Mouse (Mus musculus) adrenal gland, postnatal 36 days (tissue): ENCODE data around the gene Tmem203. TPM values are rescaled to one million over a fixed set of nuclear protein-coding genes. Genes with fewer than 3 reads are reported as not detected.

Experiments used
- DNase-seq, 2 experiments: peaks; one replicate each; pipeline ENCODE4 v3.0.0; 2021; ENCODE audit warnings: mixed read lengths in 1 of 2
- long read RNA-seq, 2 experiments: library from polyadenylated mRNA; stranded (forward); transcript quantifications; one replicate each; pipeline ENCODE4 v2.0.0; 2021; ENCODE audit warnings: borderline sequencing depth in 2 of 2
- total RNA-seq, 2 experiments: library from RNA; stranded (reverse); gene quantifications; 2 replicates each; pipeline ENCODE4 v1.2.3; 2021

Tmem203 gene
- total RNA-seq = 10 to 100 TPM; 22.6 to 38.8 TPM
- long read RNA-seq, experiment 1, transcript Tmem203-201 (1 exons, 854 nt) = major isoform, 67 of 67 reads
- long read RNA-seq, experiment 1, partial matches to known transcripts = 0 of 67 reads
- long read RNA-seq, experiment 1, other reads (novel, unspliced or antisense) = 0 of 67 reads
- long read RNA-seq, experiment 2, transcript Tmem203-201 (1 exons, 854 nt) = major isoform, 22 of 22 reads
- long read RNA-seq, experiment 2, partial matches to known transcripts = 0 of 22 reads
- long read RNA-seq, experiment 2, other reads (novel, unspliced or antisense) = 0 of 22 reads

DNA sequence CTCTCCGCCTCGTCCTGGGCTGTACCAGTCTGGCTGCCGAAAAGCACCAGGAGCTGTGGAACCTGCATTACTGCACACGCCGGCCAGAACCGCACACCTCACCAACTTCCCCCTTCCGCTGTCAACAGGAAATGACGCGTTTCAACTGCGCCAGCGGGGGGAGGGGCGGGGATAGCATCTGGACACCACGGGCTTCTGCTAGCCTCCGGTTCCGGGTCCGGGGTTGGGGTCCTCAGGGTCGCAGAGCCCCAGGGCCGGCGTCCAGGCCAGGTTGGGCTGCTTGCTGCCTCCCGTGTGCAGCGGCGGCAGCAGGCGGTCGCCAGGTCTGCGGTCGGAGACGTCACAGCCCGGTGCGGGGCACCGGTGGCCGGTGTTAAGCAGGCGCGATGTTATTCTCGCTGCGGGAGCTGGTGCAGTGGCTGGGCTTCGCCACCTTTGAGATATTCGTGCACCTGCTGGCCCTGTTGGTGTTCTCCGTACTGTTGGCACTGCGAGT, at the start of gene Tmem203:
TSS of gene Tmem203 (plus strand) at position 156 of the 496 bp plus-strand sequence.
- peak; percentile 92 to 93 for DNase-seq

DNA sequence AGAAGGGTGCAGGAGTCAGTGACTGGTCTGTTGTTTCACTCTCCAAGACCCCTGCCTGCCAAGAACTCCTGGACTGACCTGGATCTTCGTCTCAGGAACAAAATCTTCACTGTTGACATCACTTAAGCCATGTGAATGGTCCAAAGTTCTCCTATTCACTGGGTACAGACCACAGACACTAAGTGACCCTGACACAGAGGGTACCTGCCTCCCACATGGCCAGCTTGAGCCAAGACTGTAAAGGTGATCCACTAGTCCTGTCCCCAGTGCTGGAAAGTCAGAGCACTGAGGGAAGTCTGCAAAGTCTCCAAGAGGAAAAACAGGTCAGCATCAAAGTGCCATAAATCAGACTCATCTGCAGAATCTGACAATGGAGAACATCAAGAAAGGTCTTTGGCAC, 47.6 kb upstream of the Tmem203 start:
- no peak for DNase-seq

DNA sequence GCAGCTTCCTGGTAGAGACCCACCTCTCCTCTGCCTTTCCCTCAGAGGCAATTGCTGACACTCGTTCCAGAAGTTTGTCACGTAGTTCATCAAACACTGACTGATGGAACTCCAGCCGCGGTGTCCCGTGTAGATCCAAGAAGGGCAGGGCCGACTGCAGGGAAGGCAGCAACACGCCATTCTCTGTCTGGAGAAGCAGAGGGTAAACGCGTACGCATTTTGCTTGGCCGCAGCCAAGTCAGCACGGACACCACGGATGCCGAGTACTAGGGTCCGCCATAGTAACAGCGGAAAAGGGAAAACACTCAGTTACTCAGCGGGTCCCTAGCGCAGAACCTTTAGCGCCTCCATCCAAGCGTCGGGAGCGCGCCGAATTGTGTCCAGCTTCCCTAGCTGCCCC, 44.6 kb upstream of the Tmem203 start:
- no peak for DNase-seq

DNA sequence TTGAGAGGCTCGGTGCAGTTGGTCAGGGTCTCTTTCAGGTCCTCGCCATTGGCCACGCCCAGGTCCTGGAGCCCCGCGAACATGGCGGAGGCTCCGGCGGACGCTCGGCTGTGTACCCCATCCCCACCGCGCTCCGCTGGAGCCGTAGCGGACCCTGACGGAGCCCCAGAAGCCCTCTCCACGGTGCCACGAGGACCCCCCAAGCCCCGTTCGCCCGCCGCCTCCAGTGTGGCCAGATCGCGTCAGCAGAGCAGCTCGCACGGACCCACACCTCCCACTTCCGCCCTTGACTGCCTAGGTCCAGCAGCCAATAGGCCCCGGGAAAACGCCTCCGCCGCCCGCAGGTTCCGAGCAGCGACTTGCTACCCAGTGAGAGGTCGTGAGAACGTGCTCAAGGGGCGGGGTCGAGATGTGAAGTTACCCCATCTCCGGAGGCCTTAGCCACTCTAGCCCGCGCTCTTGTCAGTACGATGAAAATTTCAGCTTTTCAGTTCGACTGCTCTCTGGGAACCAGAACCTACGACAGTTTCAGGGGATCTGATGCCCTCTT, 44.0 kb upstream of the Tmem203 start, which contains the start of gene Nelfb:
TSS of gene Nelfb (minus strand) at position 369 of the 550 bp plus-strand sequence.
- DNase-seq = peak; percentile 92 to 93

DNA sequence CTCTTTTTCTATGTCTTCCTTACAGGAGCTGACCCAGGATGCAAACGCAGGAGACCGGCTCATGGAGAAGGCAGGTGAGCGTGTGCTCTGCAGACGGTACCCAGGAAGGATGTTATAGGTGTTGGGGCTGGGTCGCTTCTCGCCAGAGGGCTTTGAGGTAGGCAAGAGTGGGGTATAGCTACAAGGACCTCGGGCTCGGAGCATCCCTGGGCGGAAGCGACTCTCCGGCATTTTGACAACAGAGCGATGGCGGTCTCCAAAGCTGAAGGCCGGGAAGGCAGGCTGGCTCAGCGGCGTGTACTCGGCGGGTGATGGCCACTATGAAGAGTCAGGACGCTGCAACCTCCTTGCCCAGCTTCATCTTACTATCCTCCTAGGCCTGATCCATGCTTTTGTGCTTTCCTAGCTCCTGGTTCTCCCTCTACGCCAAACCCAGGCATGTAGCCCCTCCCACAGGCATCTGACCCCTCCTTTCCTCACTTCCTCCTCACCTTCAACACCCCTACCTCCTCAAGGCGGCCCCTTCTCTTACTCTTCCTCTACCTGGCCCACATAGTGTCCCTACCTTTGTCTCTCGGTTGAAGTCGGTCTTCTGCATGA, 41.9 kb upstream of the Tmem203 start:
- DNase-seq = no peak

DNA sequence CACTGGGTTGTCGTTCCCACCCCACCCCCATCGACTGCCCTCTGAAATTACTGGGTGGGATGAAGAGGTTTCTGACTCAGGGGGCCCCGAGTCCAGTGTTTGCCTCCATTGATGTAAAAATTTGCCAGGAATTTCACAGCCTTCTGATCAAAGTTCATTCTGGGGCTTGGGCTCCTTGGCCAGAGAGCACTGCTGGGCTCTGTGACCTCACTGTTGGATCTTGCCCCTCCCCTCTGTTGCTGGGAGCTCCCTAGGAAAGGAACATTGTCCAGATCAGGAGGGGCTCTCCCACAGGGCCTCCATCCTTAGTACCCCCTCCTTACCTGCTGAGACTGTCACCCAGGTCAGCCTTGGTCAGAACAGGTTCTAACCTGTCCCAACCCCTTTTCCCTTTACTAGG, 40.8 kb upstream of the Tmem203 start, which contains the start of gene Stpg3:
TSS of gene Stpg3 (minus strand) at position 194 of the 400 bp plus-strand sequence.
- no peak for DNase-seq

DNA sequence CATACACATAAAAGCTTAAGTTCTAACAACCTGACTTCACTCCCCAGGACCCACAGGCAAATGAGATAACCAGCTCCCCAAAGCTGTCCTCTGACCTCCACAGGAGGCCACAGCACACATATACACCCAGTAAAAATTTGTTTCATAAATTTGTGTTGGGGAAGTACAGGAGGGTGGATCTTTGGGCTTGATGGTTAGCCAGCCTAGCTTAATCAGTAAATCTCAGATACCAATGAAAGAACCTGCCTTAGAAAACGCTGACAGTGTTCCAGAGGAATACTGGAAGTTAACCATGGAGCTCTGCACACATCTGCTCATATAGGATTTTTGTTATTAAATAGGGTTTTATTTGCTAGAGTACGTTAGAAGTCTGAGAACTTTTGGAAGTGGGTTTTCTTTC, 37.6 kb upstream of the Tmem203 start:
- DNase-seq = no peak

DNA sequence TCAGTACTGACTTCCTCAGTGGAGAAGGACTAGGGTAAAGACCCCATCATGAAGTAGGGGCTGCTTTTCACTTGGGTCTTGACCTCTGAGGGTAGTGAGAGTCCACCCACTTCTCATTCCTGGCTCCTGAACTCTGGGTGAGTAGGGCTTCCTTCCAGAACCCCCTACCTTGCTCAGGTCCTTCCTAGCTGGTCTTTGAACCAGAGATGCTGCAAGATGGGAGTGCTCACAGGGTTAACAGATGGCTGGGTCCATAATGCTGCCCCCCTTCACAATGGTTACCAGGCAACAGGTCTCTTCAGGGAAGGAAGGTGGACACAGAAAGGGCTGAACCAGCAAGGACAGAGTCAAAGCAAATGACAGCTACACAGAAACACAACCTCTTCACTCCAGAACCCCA, 36.8 kb upstream of the Tmem203 start, which contains the start of gene Fam166a:
TSS of gene Fam166a (plus strand) at position 301 of the 400 bp plus-strand sequence.
- no peak for DNase-seq

DNA sequence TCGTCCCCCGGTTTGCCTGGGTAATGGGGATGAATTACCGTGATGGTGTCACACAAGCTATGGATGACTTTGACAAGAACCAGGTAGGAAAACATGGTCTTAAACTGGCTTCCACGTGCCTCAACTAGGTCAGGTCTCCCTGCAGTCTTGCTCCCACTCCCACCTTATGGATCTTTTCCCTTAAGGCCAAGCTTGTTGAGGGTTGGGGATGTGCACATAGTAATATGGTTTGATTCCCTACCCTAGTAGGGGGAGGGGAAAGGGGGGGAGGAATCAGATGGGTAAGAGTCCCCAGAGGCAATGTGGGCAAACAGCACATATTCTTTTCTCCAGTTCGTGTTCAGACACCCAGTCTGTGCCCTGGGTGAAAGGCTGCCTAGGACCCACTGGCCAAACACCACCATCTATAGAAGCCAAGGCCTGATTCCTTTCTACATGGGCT, 33.9 kb upstream of the Tmem203 start:
- no peak for DNase-seq

DNA sequence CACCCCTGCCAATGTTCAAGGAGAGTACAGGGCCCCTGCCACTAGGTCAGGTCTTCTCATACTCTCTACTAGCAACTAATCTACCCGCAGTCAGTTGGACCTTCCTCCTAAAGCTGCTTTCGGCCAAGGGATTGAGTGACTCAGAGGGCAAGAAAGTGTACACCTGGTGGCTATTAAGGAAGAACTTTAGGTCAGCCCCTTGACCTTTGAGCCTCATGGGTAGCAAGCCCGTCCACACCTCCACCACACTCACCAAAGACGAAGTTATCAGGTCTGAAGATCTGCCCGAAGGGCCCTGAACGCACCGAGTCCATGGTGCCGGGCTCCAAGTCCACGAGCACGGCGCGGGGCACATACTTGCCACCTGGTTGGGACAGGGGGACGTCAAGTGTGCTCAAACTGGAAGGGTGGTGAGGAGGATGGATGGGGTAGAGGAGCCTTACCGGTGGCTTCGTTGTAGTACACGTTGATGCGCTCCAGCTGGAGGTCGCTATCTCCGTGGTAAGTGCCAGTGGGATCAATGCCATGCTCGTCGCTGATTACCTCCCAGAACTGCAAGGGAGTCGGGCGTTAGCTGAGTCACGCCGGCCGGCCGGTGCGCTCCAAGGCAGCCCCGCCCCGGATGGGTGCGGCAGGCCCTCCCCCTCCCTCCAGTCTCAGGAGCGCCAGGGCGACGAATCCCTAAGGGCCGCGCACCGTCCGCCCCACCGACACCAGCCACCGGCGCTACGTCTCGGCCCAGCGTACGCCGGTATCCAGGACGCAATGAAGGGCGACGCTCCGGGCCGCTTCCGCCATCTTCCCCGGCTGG, 31.4 kb upstream of the Tmem203 start:
- peak; percentile 94 to 95 for DNase-seq

DNA sequence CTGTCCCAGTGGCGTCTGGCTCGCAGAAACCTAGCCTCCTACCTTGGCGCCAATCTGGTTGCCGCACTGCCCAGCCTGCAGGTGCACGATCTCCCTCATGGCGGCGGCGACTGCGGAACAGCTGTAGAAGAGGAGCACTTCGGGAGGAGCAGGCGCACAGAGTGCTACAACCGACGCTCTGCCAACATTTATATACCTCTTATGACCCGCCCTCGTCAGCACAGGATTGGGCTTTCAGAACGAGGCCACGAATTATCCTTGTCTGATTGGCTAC, 30.8 kb upstream of the Tmem203 start, which contains the start of gene Tubb4b:
TSS of gene Tubb4b (minus strand) at position 211 of the 274 bp plus-strand sequence.
- no peak for DNase-seq

DNA sequence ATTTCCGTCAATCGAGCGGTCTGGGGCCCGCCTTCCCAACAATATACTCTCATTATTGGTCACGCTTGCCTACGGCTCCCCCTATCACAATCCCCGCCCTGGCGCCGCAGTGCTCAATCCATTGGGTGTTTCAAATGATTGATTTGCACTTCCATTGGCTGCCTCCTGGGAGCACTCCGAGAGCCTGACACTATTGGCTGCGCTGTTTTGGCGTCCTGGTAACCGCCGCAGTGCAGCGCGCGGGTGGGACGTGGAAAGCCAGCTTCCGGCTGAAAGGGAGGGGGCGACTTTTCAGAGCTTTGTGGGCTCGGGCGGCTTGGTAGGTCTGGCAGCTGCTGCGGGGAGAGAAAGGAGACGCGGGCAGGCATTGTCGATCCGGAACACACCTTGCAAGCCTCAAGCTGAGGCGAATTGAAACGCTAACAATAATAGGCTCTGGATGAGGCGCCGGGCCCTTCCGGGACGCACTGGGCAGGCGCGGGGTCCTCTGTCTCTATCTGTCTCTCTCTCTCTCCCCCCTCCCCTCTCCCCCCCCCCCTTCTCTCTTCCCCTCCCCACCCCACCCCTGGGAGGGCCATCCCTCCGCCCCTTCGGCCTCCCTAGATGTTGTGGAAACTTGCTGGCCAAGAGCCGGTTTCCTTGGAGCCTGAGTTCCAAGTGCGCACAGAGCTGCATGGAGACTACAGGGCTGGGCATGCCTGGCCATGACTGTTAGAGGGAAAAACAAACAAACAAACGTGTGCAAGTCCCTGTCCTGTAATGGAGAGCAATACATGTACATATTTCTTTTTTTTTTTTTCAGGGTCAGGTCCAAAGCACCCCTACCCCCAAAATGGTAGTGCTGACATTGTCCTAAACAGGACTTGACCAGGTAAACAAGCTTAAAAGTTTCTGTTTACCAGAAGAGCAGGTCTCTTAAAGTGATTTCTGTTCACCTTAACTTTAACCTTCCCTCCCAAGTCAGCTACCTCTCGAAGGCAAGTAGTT, 30.2 kb upstream of the Tmem203 start:
- DNase-seq = peak; percentile 96 to 98

DNA sequence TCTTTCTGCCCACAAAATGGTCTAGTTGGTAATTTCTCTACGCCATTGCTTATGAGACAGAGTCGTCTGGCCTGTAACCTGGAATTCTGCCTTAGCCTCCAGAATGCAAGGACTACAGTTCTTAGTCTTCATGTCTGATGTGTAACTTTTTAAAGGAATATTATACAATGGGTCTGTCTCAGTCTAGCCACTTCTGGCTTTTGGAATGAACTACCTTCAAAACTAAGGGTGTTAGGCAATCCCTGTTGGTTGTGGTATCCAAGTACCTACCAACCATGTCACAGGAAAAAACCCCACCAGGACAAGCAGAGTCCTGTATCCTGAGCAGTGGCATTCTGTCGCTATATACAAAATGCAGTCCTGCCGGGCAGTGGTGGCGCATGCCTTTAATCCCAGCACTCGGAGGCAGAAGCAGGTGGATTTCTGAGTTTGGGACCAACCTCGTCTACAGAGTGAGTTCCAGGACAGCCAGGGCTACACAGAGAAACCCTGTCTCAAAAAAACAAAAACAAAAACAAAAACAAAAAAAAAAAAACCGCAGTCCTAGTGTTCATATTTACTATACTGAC, 29.3 kb upstream of the Tmem203 start:
- no peak for DNase-seq

DNA sequence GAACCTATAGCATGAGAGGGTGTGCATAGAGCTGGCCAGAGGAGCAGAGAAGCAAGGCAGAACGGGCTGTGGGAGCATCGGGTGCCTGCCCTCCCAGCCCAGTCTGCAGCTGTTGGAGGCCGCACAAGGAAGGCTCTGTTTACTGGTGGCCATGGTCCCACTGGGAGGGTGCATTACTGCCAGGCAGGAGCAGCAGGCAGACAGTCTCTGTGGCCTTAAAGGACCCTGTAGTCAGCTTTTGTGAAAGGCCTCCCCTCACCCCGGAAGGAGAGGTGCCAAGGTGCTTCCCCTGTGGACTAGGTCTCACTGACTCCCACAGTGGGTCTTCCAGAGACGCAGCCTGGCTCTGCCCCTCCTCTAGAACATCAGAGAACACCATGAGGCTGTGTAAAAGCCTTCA, 28.4 kb upstream of the Tmem203 start:
- DNase-seq = peak in 1 of 2 experiments; percentile 25

DNA sequence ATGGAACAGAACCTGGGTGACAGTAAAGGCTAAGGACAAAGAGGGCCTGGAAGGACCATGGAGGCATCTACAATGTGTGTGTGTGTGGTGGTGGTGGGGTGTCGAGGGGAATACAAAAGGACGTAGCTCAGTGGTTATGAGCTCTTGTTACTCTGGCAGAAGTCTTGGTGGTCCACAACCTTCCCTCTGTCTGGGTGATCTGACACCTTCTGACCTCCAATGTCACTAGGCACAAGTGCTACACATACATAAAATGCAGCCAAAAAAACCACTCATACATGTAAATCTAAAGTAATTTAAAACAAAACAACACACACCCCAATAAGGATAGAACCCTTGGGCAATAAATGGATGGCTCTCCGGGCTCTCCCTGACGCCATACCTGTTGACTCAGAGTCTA, 27.8 kb upstream of the Tmem203 start:
- no peak for DNase-seq

DNA sequence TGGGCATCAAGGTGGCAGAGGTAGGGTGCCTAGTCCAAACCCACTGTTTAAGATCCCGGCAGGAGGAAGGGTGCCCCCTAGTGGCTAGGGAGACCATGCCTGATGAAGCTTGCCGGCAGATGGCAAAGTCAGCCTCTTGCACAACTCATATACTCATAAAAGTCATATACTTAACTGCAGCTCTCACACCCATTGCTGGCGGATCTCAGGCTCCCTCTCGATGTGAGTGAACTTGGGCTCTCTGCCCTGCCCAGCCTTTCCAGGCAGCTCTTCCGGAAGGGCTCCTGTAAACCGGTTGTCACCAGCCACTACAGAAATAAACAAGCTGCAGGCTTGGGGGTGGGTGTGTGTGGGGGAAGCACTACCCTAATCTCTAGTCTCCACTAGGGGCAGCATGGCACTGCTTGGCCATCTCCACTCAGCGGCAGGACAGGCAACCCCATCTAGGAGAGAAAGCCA, 26.8 kb upstream of the Tmem203 start:
- DNase-seq = peak; percentile 86 to 93

DNA sequence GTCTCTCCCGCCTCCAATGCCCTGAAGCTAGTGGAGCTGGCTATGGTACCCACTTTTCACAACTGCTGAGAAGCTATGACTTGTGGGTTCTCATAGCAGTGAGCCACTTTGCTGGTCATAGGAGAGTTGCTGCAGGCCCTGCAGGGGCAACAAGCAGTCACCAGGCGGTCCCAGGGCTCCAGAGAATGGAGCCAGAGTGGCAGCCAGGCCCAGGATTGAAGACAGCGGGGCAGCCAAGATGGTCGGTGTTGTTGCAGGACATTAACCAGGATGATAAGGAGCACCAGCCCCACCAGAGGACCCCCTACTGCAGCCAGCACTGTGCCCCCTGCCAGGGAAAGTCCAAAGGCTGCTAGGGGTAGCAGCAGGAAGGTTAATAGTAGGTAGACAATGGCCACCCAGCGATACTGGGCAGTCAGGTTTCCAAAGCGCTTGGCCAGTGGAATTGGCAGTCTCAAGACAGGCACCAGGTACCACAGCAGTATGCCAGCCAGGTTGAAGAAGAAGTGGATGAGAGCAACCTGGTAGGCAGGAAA, 26.2 kb upstream of the Tmem203 start:
- no peak for DNase-seq

DNA sequence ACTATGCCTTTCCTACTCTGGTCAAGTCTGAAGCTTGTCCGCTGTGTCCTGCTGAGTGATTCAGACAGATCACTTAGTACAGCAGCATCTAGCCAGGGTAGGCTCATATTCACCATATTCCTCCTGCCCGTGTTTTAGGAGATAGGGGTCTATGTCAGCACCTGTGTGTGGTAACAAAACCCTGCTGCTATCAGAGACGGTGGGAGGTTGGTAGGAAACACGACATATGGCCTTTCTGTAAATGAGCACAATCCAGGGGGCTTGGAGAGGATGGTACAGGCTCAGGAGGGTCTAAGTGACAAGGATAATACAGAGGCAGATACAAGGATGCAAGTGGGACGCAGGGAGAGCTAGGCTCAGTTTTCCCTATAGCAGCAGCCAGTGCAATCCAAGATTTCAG, 25.7 kb upstream of the Tmem203 start:
- no peak for DNase-seq

DNA sequence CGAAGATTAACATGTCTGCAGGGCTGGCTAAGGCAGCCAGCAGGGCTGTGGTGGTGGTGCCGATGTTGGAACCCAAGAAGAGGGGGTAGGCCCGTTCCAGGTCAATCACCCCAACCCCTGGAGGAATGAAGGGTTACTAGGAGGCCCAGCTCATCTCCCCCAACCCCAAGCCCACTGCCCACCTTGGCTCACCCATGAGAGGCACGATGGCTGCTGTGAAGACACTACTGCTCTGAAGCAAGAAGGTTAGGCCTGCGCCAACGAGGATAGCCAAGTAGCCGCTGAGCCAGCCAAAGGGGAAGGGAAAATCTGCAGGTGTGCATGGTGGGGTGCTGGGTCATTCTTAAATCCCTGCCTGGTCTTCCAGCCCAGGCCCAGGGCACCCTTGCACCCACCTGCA, 24.7 kb upstream of the Tmem203 start:
- no peak for DNase-seq

DNA sequence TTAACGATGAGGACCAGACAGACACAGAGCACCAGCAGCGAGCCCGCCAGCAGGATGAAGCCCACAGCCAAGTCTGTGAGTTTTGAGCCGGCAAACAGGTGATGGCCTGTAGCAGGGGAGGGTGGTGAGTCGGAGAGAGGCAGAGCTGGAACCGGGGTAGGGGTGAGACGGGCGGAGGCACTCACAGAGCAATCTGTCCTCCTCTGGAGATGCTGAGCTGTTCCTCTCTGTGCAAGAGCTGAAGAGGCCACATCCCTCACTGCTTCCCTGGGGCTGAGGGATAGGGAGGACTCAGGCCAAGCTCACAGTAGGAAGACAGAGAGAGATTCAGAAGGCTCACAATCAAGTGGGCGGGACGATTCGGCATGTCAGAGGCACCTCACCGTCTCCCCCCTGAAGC, 24.2 kb upstream of the Tmem203 start:
- no peak for DNase-seq
